In genomic region chr2:122158362-122158802, GRCm38 (mm10) we compare ENCODE assay signal across 15 mouse cellular contexts. TPM values are rescaled to one million over a fixed set of nuclear protein-coding genes. Genes with fewer than 3 reads are reported as not detected.
DNase-seq lines count a peak whose midpoint lies in the region; ATAC-seq and TF ChIP-seq lines count a peak whose summit lies in the region.
"Had no signal": no experiment of that assay in that cellular context is flagged by ENCODE, and none has a peak within 500 bp of the region (broad histone marks: within the 10 kb centered on the region; RNA-seq: fewer than 3 reads in every experiment).

No protein-coding gene starts in this region.

- peaks cover 5% of the 10 kb centered on the region for H3K79me2 ChIP-seq in CH12.LX (replicated peaks; ENCODE audit: control insufficient read depth, extremely low read depth, insufficient read depth, poor library complexity, severe bottlenecking)

- no peak for TF ChIP-seq EP300 in CH12.LX (IDR thresholded peaks at IDR 0.05; ENCODE audit: low read length)

- no peak for TF ChIP-seq POLR2A in CH12.LX (IDR thresholded peaks at IDR 0.05; ENCODE audit: low read depth, low read length)

- no peak overlapping the region for H3K4me2 ChIP-seq in kidney, postnatal 0 days (ENCODE audit: low read length)
- no peak overlapping the region for H3K4me2 ChIP-seq in CH12.LX (ENCODE audit: insufficient read depth, low read depth, poor library complexity, severe bottlenecking)
- no peak overlapping the region for H3K4me2 ChIP-seq in limb, embryonic 13.5 days (replicated peaks)
- H3K4me2 ChIP-seq: hindbrain, embryonic 13.5 days had no signal

- dilution Hi-C loops in CH12.LX (cut with MboI; ENCODE audit: extremely low pct_ligation_motif_present, extremely low pct_unique_long_range_greater_than_20kb, low sequenced_read_pairs): no loop called here

- DNase-seq in kidney, postnatal 0 days (ENCODE audit: low spot score): peak; percentile 54
- DNase-seq in kidney, postnatal 25 days: no peak
- no peak for DNase-seq in CH12.LX (ENCODE audit: extremely low read depth)
- DNase-seq in Muller cell, postnatal 12 days (ENCODE audit: inconsistent ontology term): peak; percentile 62
- no peak for DNase-seq in frontal cortex, postnatal 10 days (ENCODE audit: low spot score in 2 of 2)
- DNase-seq in adrenal gland, postnatal 4 days (ENCODE audit: low spot score in 2 of 2): no peak
- DNase-seq: cerebellum, adult 2 months; kidney, postnatal 14 days; right cerebral cortex, postnatal 25 days had no signal

- in situ Hi-C loops in CH12.LX (cut with MboI; ENCODE audit: low pct_ligation_motif_present, low pct_unique_long_range_greater_than_20kb, low sequenced_read_pairs): loop anchor here (5.0 kb wide), 1 partner anchor 86 kb away; no protein-coding TSS in a partner anchor

- H3K27me3 ChIP-seq in kidney, postnatal 0 days (ENCODE audit: insufficient read depth, low read length): no peaks in the 10 kb centered on the region
- no peaks in the 10 kb centered on the region for H3K27me3 ChIP-seq in CH12.LX (replicated peaks)
- H3K27me3 ChIP-seq in limb, embryonic 13.5 days: no peaks in the 10 kb centered on the region
- H3K27me3 ChIP-seq: hindbrain, embryonic 13.5 days had no signal

- H3K36me3 ChIP-seq in kidney, postnatal 0 days (ENCODE audit: insufficient read depth, low read length): peaks cover 5% of the 10 kb centered on the region; the same call in 1 of the 2 replicates
- H3K36me3 ChIP-seq in CH12.LX (replicated peaks in 1 of 2; ENCODE audit: control insufficient read depth in 1 of 2, insufficient read depth in 1 of 2, low read length in 1 of 2): peaks cover 22 to 36% of the 10 kb centered on the region in 2 experiments
- peaks cover 10% of the 10 kb centered on the region for H3K36me3 ChIP-seq in limb, embryonic 13.5 days
- H3K36me3 ChIP-seq: hindbrain, embryonic 13.5 days had no signal

- no peak for TF ChIP-seq CTCF in kidney, postnatal 0 days (IDR thresholded peaks at IDR 0.05; ENCODE audit: low read depth)
- no peak for TF ChIP-seq CTCF in CH12.LX (conservative IDR thresholded peaks at IDR 0.05 in 1 of 2, IDR thresholded peaks at IDR 0.05 in 1 of 2; ENCODE audit: low read depth in 2 of 2, low read length in 2 of 2)

- WGBS in kidney, postnatal 0 days: 53% methylated on average over 6 of the region's 6 CpGs
- 48% methylated on average over 6 of the region's 6 CpGs for WGBS in limb, embryonic 13.5 days

- no peaks in the 10 kb centered on the region for H3K9me3 ChIP-seq in kidney, postnatal 0 days (replicated peaks; ENCODE audit: low read length)
- peaks cover 4% of the 10 kb centered on the region for H3K9me3 ChIP-seq in CH12.LX (replicated peaks; ENCODE audit: low read length)
- H3K9me3 ChIP-seq in limb, embryonic 13.5 days: no peaks in the 10 kb centered on the region
- H3K9me3 ChIP-seq: hindbrain, embryonic 13.5 days had no signal

- no peak overlapping the region for H3K27ac ChIP-seq in kidney, postnatal 0 days
- H3K27ac ChIP-seq in CH12.LX (ENCODE audit: insufficient read depth, low read depth): no peak overlapping the region
- H3K27ac ChIP-seq in limb, embryonic 13.5 days: no peak overlapping the region
- H3K27ac ChIP-seq: hindbrain, embryonic 13.5 days had no signal

- no peak for ATAC-seq in kidney, postnatal 0 days (replicated peaks; ENCODE audit: low FRiP score, low read depth)
- ATAC-seq in limb, embryonic 13.5 days (ENCODE audit: low FRiP score, low read depth): peak; percentile 16; the same call in 1 of the 2 replicates
- ATAC-seq: forebrain, embryonic 16.5 days had no signal

- H3K9ac ChIP-seq in kidney, postnatal 0 days (ENCODE audit: low read depth, low read length): no peak overlapping the region
- H3K9ac ChIP-seq in CH12.LX (ENCODE audit: insufficient read depth, low read depth): no peak overlapping the region
- H3K9ac ChIP-seq in limb, embryonic 13.5 days: no peak overlapping the region
- H3K9ac ChIP-seq: hindbrain, embryonic 13.5 days had no signal

- no peak overlapping the region for H3K4me3 ChIP-seq in kidney, postnatal 0 days (replicated peaks; ENCODE audit: low read depth, low read length)
- H3K4me3 ChIP-seq in CH12.LX (replicated peaks in 1 of 3; ENCODE audit: low read depth in 2 of 3, low read length in 2 of 3, poor library complexity in 1 of 3): no peak overlapping the region
- no peak overlapping the region for H3K4me3 ChIP-seq in limb, embryonic 13.5 days
- H3K4me3 ChIP-seq: hindbrain, embryonic 13.5 days had no signal

- no peak for TF ChIP-seq RAD21 in CH12.LX (IDR thresholded peaks at IDR 0.05; ENCODE audit: low read depth, low read length)

- H3K4me1 ChIP-seq in kidney, postnatal 0 days (replicated peaks; ENCODE audit: insufficient read depth, low read length): no peaks in the 10 kb centered on the region
- H3K4me1 ChIP-seq in CH12.LX (ENCODE audit: control insufficient read depth in 1 of 2, insufficient read depth in 2 of 2): peaks cover 16 to 80% of the 10 kb centered on the region in 2 experiments
- peaks cover 4% of the 10 kb centered on the region; the same call in 1 of the 2 replicates for H3K4me1 ChIP-seq in limb, embryonic 13.5 days
- H3K4me1 ChIP-seq: hindbrain, embryonic 13.5 days had no signal

TF ChIP-seq in CH12.LX, 34 proteins besides CTCF, POLR2A, EP300 and RAD21:
- TF ChIP-seq ETS1 (conservative IDR thresholded peaks at IDR 0.05; ENCODE audit: low read depth, low read length) (no peak), SIN3A (IDR thresholded peaks at IDR 0.05; ENCODE audit: low read length) (0 out of 2 replicates have a peak, but pooled peaks have one; percentile 22)
TF ChIP-seq in CH12.LX: peak in this region for 1.

RNA-seq across cellular contexts. Expression of gene Trim69, which starts 2.1 kb away (rescaled TPM):
- not detected in 2 replicates for polyA plus RNA-seq in kidney, postnatal 0 days (2015; fragmentation: Nextera tagmentation; extraction: Ambion mirVana)
- total RNA-seq in CH12.LX (2012; rRNA removed): 0.08 and 0.13 TPM in 2 replicates
- 0.24 and 0.26 TPM in 2 replicates for total RNA-seq in CH12.LX (2014; rRNA removed)
- polyA plus RNA-seq in CH12.LX (2012; ENCODE audit: insufficient read length, low read depth): 0.13 and 0.41 TPM in 2 replicates
- 0.14 TPM in 1 of 2 replicates, not detected in the other for polyA plus RNA-seq in limb, embryonic 13.5 days (2015; fragmentation: Nextera tagmentation; extraction: Ambion mirVana)
- not detected for total RNA-seq in adrenal gland, postnatal 4 days (2021)
- total RNA-seq: left cerebral cortex, adult 18-20 months; neutrophil, adult 5-6 weeks had no signal
- polyA plus RNA-seq: cerebellum, adult 2 months; forebrain, embryonic 16.5 days; hindbrain, embryonic 13.5 days had no signal

RNA-seq across cellular contexts. Expression of gene B2m, which starts 10.9 kb away (rescaled TPM):
- 437 and 500 TPM in 2 replicates for polyA plus RNA-seq in kidney, postnatal 0 days (2015; fragmentation: Nextera tagmentation; extraction: Ambion mirVana)
- total RNA-seq in CH12.LX (2012; rRNA removed): 1,479 and 1,509 TPM in 2 replicates
- 1,782 and 1,954 TPM in 2 replicates for total RNA-seq in CH12.LX (2014; rRNA removed)
- polyA plus RNA-seq in CH12.LX (2012; ENCODE audit: insufficient read length, low read depth): 1,919 and 2,234 TPM in 2 replicates
- 212 and 235 TPM in 2 replicates for polyA plus RNA-seq in limb, embryonic 13.5 days (2015; fragmentation: Nextera tagmentation; extraction: Ambion mirVana)
- 100 to 1,000 TPM; 290 to 339 TPM for total RNA-seq in adrenal gland, postnatal 4 days (2021)

RNA-seq across cellular contexts. Expression of gene Patl2, which starts 27.6 kb away (rescaled TPM):
- 0.04 and 0.06 TPM in 2 replicates for polyA plus RNA-seq in kidney, postnatal 0 days (2015; fragmentation: Nextera tagmentation; extraction: Ambion mirVana)
- total RNA-seq in CH12.LX (2012; rRNA removed) (not detected in 2 replicates), CH12.LX (2014; rRNA removed) (not detected in 2 replicates)
- polyA plus RNA-seq in CH12.LX (2012; ENCODE audit: insufficient read length, low read depth): not detected in 2 replicates
- 0.08 TPM in 1 of 2 replicates, not detected in the other for polyA plus RNA-seq in limb, embryonic 13.5 days (2015; fragmentation: Nextera tagmentation; extraction: Ambion mirVana)
- total RNA-seq in adrenal gland, postnatal 4 days (2021): under 1 TPM in 1 of 2 experiments, not detected in 1; 0.45 TPM
- total RNA-seq: heart, adult 8-10 months; neutrophil, adult 5-6 weeks had no signal
- polyA plus RNA-seq: forebrain, embryonic 16.5 days; hindbrain, embryonic 13.5 days had no signal

RNA-seq across cellular contexts. Expression of gene Terb2, which starts 27.7 kb away (rescaled TPM):
- polyA plus RNA-seq in kidney, postnatal 0 days (2015; fragmentation: Nextera tagmentation; extraction: Ambion mirVana): not detected in 2 replicates
- total RNA-seq in CH12.LX (2012; rRNA removed): not detected in 2 replicates
- total RNA-seq in CH12.LX (2014; rRNA removed): not detected in 2 replicates
- not detected in 2 replicates for polyA plus RNA-seq in CH12.LX (2012; ENCODE audit: insufficient read length, low read depth)
- not detected in 2 replicates for polyA plus RNA-seq in limb, embryonic 13.5 days (2015; fragmentation: Nextera tagmentation; extraction: Ambion mirVana)
- not detected for total RNA-seq in adrenal gland, postnatal 4 days (2021)
- total RNA-seq: heart, adult 8-10 months; left cerebral cortex, adult 18-20 months; neutrophil, adult 5-6 weeks had no signal
- polyA plus RNA-seq: cerebellum, adult 2 months; forebrain, embryonic 16.5 days; hindbrain, embryonic 13.5 days had no signal

RNA-seq across cellular contexts. Expression of gene Spg11, which starts 40.2 kb away (rescaled TPM):
- polyA plus RNA-seq in kidney, postnatal 0 days (2015; fragmentation: Nextera tagmentation; extraction: Ambion mirVana): 6.0 TPM in 2 replicates
- 9.7 and 11.4 TPM in 2 replicates for total RNA-seq in CH12.LX (2012; rRNA removed)
- 6.0 and 7.5 TPM in 2 replicates for total RNA-seq in CH12.LX (2014; rRNA removed)
- 9.6 and 10.7 TPM in 2 replicates for polyA plus RNA-seq in CH12.LX (2012; ENCODE audit: insufficient read length, low read depth)
- polyA plus RNA-seq in limb, embryonic 13.5 days (2015; fragmentation: Nextera tagmentation; extraction: Ambion mirVana): 8.1 and 9.4 TPM in 2 replicates
- 10 to 100 TPM; 19.5 to 22.3 TPM for total RNA-seq in adrenal gland, postnatal 4 days (2021)

Comparison
In these comparisons a context has a peak if more than half of its experiments do, and no peak if none do; other contexts are left out.
1. DNase-seq: peak in kidney, postnatal 0 days (single experiment) and Muller cell, postnatal 12 days (single experiment); none in kidney, postnatal 25 days (0 of 2), CH12.LX (single experiment), frontal cortex, postnatal 10 days (0 of 2) and adrenal gland, postnatal 4 days (0 of 2).